Mouse (Mus musculus): ENCODE data around the gene Fthl17b. TPM values are rescaled to one million over a fixed set of nuclear protein-coding genes. Genes with fewer than 3 reads are reported as not detected.
"Not testable (repeated sequence)": the region's sequence is repeated elsewhere in the genome, so short reads cannot be mapped to it uniquely, and the experiment has no call there.

The Fthl17b gene
- polyA plus RNA-seq (2012; rRNA removed) = not detected in 2 replicates

DNA sequence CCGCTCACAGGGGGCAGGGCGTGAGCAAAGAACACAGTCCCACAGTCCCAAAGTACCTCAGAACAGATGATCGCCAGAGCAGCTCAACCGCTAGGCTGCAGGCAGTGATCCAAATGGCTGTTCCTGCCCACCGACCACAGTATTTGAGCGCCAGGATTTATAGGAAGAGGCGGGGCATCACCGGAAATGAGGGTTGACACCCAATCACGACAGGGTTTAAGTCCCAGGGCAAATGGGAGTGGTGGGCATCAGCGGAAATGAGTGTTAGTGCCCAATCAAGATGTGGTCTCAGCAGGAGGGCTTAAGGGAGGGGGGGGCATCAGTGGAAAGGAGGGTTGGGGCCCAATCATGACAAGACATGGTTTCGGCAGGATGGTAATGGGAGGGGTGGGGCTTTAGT is at the start of gene Fthl17b:
Gene Fthl17b, minus strand, starts transcription at position 101 of the 400 bp plus-strand sequence.
- DNase-seq (ENCODE audit: low read depth) = not testable (repeated sequence)

DNA sequence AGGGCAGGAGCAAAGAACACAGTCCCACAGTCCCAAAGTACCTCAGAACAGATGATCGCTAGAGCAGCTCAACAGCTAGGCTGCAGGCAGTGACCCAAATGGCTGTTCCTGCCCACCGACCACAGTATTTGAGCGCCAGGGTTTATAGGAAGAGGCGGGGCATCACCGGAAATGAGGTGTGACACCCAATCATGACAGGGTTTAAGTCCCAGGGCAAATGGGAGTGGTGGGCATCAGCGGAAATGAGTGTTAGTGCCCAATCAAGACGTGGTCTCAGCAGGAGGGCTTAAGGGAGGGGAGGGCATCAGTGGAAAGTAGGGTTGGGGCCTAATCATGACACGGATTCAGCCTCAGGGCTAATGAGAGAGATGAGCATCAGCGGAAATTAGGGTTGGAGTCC is 23.9 kb upstream of the Fthl17b start, which contains the start of gene Fthl17d:
Gene Fthl17d, minus strand, starts transcription at position 101 of the 400 bp plus-strand sequence.
- DNase-seq (ENCODE audit: low read depth) = not testable (repeated sequence)

DNA sequence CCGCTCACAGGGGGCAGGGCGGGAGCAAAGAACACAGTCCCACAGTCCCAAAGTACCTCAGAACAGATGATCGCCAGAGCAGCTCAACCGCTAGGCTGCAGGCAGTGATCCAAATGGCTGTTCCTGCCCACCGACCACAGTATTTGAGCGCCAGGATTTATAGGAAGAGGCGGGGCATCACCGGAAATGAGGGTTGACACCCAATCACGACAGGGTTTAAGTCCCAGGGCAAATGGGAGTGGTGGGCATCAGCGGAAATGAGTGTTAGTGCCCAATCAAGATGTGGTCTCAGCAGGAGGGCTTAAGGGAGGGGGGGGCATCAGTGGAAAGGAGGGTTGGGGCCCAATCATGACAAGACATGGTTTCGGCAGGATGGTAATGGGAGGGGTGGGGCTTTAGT is 13.7 kb upstream of the Fthl17b start, which contains the start of gene Fthl17c:
Gene Fthl17c, minus strand, starts transcription at position 101 of the 400 bp plus-strand sequence.
- DNase-seq (ENCODE audit: low read depth) = not testable (repeated sequence)

DNA sequence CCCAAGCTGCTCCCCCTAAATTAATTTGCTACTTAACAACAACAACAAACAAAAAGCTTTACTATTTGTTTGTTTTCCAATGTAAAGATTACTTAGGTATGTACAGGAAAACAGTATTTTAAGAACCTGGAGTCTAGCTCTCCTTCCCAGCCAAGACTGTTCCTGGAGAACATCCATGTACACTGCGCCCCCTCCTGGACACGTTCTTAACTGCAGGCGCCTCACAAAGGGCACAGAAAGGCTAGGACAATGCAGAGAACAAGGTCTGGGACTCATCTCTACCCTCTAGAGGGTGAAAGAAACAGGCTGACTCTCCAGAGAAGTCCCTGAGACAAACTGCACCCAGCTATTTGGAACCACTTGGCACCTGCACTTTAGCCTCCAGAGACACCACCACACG is 1.8 kb upstream of the Fthl17b start:
- not testable (repeated sequence) for DNase-seq (ENCODE audit: low read depth)

DNA sequence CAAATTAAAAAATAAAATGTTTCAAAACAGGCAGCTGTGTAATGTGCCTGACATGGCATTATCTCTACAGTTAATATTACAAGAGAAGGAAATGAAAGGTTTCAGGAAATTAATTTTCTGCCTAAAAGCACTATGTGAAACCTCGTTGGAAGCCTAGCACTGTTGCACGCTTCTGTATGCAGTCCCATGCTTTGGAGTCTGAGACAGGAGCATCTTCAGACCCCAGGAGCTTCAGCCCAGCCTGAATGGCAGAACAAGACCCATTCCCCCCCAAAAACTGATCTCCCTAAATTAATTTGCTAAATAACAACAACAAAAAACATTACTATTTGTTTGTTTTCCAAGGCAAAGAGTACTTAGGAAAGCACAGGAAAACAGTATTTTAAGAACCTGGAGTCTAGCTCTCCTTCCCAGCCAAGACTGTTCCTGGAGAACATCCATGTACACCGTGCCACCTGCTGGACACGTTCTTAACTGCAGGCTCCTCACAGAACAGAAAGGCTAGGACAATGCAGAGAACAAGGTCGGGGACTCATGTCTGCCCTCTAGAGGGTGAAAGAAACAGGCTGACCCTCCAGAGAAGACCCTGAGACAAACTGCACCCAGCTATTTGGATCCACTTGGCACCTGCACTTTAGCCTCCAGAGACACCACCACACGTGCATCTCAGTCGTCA is 14.5 kb downstream of the Fthl17b start:
- peak; percentile 88 for DNase-seq (ENCODE audit: low read depth)
- TF ChIP-seq CTCF (IDR thresholded peaks at IDR 0.05; ENCODE audit: borderline replicate concordance, extremely low read depth, insufficient read depth, insufficient read length) = peak; percentile 63; the same call in 1 of the 2 replicates

DNA sequence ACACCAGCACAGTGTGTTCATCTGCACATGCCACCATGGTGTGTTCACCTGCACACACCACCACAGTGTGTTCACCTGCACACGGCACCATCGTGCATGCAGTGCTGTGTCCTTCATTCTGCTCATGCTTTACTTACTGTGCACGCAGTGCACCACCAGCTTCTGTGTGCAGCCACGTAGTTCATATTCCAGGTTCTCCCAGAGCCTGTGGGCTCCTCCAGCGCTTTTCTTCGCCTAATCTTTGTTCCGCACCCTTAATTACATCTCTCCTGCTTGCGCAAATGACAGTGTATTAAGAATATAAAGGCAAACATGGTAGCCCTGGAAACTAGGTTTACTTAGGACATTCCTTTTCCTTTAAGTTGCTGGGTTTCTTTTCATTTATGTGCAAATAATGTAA is 18.7 kb downstream of the Fthl17b start:
- peak; percentile 5 for DNase-seq (ENCODE audit: low read depth)
- no peak for TF ChIP-seq CTCF (IDR thresholded peaks at IDR 0.05; ENCODE audit: borderline replicate concordance, extremely low read depth, insufficient read depth, insufficient read length)
- TF ChIP-seq POLR2A (IDR thresholded peaks at IDR 0.05; ENCODE audit: borderline replicate concordance, extremely low read depth, insufficient read depth, insufficient read length, poor library complexity, severe bottlenecking) = no peak

DNA sequence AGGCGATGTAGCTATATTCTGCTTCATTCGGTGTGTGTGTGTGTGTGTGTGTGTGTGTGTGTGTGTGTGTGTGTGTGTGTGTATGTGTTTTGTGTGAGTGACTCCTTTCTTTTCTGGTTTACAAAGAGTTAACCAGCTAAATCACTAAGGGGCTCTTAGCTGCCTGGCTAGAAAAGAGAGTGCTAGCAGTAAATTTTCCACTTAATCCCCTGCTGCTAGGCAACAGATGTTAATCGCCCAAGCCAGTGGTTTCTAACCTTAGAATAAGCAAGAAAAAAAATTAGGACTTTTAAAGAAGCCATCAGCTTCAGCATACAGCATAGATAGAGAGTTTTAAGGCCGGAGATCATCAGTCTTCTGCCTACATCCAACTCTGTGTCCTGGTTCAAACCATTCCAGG is 35.5 kb downstream of the Fthl17b start:
- DNase-seq (ENCODE audit: low read depth) = peak; percentile 49
- TF ChIP-seq CTCF (IDR thresholded peaks at IDR 0.05; ENCODE audit: borderline replicate concordance, extremely low read depth, insufficient read depth, insufficient read length) = no peak
- no peak for TF ChIP-seq POLR2A (IDR thresholded peaks at IDR 0.05; ENCODE audit: borderline replicate concordance, extremely low read depth, insufficient read depth, insufficient read length, poor library complexity, severe bottlenecking)

DNA sequence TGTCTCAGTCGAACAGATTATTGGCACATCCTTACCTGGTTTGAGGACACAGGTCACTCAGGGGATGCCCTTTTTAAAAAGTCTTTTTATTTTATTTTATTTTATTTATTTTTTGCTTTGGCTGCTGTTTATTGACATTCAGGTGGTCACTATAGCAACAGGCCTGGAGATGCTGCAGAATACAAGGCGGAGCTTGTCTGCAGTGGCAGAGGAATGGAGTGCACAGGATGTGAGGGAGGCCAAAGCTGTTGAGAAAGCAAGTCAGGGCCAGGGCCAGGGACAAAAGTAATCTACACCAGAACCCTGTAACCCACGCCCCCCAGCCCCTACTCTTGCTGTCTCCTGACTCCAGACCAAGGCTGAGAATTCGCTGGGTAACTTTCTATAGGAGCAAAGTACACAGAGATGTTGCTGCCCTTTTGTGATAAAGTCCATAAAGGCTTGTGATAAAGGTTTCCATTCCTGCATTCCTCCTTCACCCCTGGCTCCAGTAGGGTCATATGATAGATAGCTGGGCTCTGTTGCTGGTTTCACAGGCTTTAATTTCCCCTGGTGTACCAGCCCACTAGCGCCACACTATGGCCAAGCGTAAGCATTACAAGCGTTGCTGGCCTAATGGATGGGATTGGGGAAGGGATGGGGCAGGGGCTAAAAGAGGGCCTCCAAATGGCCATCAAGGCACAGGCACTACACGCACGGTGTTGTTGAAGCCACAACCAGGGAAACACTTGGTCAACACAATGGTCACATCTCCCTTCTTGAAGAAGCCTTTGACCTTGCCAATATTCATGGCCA is 40.8 kb downstream of the Fthl17b start:
- DNase-seq (ENCODE audit: low read depth) = no peak
- TF ChIP-seq POLR2A (IDR thresholded peaks at IDR 0.05; ENCODE audit: borderline replicate concordance, extremely low read depth, insufficient read depth, insufficient read length, poor library complexity, severe bottlenecking) (no peak), CTCF (IDR thresholded peaks at IDR 0.05; ENCODE audit: borderline replicate concordance, extremely low read depth, insufficient read depth, insufficient read length) (peak; percentile 33; the same call in 1 of the 2 replicates)

DNA sequence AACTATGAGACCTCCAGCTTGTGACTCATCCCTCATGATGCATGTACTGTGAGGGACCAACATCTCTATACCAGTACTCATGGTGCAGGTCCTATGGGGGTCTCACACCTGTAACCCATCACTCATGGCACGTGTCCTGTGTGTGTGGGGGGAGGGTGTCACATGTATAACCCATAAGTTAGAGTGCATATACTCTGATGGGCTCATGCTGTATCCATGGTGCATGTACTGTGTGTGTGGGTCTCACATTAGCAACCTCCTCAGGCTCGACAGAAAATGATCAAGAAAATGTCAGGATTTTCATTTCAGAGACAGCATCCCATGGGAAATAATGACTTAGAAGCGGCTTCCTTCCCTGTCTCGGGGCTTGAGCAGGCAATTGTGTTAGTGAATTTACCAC is 41.7 kb downstream of the Fthl17b start:
- DNase-seq (ENCODE audit: low read depth) = no peak
- TF ChIP-seq POLR2A (IDR thresholded peaks at IDR 0.05; ENCODE audit: borderline replicate concordance, extremely low read depth, insufficient read depth, insufficient read length, poor library complexity, severe bottlenecking) = no peak
- TF ChIP-seq CTCF (IDR thresholded peaks at IDR 0.05; ENCODE audit: borderline replicate concordance, extremely low read depth, insufficient read depth, insufficient read length) = no peak

Other genes with a start within 250 kb of the Fthl17b start
- not detected in 2 replicates for gene Ssx9, start 214.5 kb downstream of the Fthl17b start, polyA plus RNA-seq (2012; rRNA removed)
- gene Ssxb5, start 159.3 kb downstream of the Fthl17b start, polyA plus RNA-seq (2012; rRNA removed) = not detected in 2 replicates
- gene Gm6592, start 119.0 kb downstream of the Fthl17b start, polyA plus RNA-seq (2012; rRNA removed) = not detected in 2 replicates
- gene Gm5751, start 88.7 kb downstream of the Fthl17b start, polyA plus RNA-seq (2012; rRNA removed) = not detected in 2 replicates
- gene B630019K06Rik, start 70.6 kb downstream of the Fthl17b start, polyA plus RNA-seq (2012; rRNA removed) = 38.1 and 47.0 TPM in 2 replicates
- gene Fthl17c, start 13.6 kb upstream of the Fthl17b start, polyA plus RNA-seq (2012; rRNA removed) = not detected in 2 replicates
- gene Fthl17d, start 23.8 kb upstream of the Fthl17b start, polyA plus RNA-seq (2012; rRNA removed) = not detected in 2 replicates
- not detected in 2 replicates for gene Fthl17e, start 70.5 kb upstream of the Fthl17b start, polyA plus RNA-seq (2012; rRNA removed)
- not detected in 2 replicates for gene Fthl17f, start 100.0 kb upstream of the Fthl17b start, polyA plus RNA-seq (2012; rRNA removed)
- not detected in 2 replicates for gene 4930402K13Rik, start 141.6 kb upstream of the Fthl17b start, polyA plus RNA-seq (2012; rRNA removed)
- gene Lancl3, start 236.9 kb upstream of the Fthl17b start, polyA plus RNA-seq (2012; rRNA removed) = 1.9 and 2.8 TPM in 2 replicates

Data from brain, embryonic 14.5 days (tissue).